Mouse (Mus musculus): Measurements from ENCODE around the gene Maob. TPM values are rescaled to one million over a fixed set of nuclear protein-coding genes. Genes with fewer than 3 reads are reported as not detected.

Maob gene
- polyA plus RNA-seq, 1 experiment from 2014 or later = 25.2 TPM

- Histone ChIP-seq H3K27ac (no peak overlapping the region), H3K4me2 (no peak overlapping the region), H3K36me3 (no peaks in the 10 kb centered on the region), H3K9ac (no peak overlapping the region), H3K27me3 (replicated peaks) (no peaks in the 10 kb centered on the region), H3K4me3 (no peak overlapping the region), H3K9me3 (replicated peaks) (no peaks in the 10 kb centered on the region), H3K4me1 (no peaks in the 10 kb centered on the region)
- 41% methylated on average over 1 of the region's 1 CpGs for WGBS (ENCODE audit: insufficient replicate concordance)
- ATAC-seq = no peak
Observed at GRCm38 (mm10) chrX:16748932-16749331, 68.2 kb downstream of the Maob start.

GRCm38 (mm10) chrX:16714033-16714432 lies 103.1 kb downstream of the Maob start:
- Histone ChIP-seq H3K9ac (no peak overlapping the region), H3K4me1 (no peaks in the 10 kb centered on the region), H3K36me3 (no peaks in the 10 kb centered on the region), H3K4me3 (no peak overlapping the region), H3K27me3 (replicated peaks) (no peaks in the 10 kb centered on the region), H3K27ac (no peak overlapping the region), H3K4me2 (no peak overlapping the region), H3K9me3 (replicated peaks) (no peaks in the 10 kb centered on the region)
- 53% methylated on average over 1 of the region's 1 CpGs for WGBS (ENCODE audit: insufficient replicate concordance)
- no peak for ATAC-seq

- H3K27me3 ChIP-seq (replicated peaks) = no peaks in the 10 kb centered on the region
- no peak for ATAC-seq
- no peaks in the 10 kb centered on the region for H3K36me3 ChIP-seq
- H3K27ac ChIP-seq = no peak overlapping the region
- H3K4me2 ChIP-seq = no peak overlapping the region
- no peaks in the 10 kb centered on the region for H3K4me1 ChIP-seq
- H3K9ac ChIP-seq = no peak overlapping the region
- 57% methylated on average over 1 of the region's 1 CpGs for WGBS (ENCODE audit: insufficient replicate concordance)
- no peaks in the 10 kb centered on the region for H3K9me3 ChIP-seq (replicated peaks)
- no peak overlapping the region for H3K4me3 ChIP-seq
Observed at GRCm38 (mm10) chrX:16706094-16706493, 111.1 kb downstream of the Maob start.

Other genes starting within 250 kb of the Maob start
- gene Maoa, start 197.7 kb downstream of the Maob start, polyA plus RNA-seq (2016; fragmentation: Nextera tagmentation; extraction: Ambion mirVana) = 5.7 and 5.8 TPM in 2 replicates
- 0.06 TPM in 1 of 2 replicates, not detected in the other for gene Ndp, start 94.4 kb upstream of the Maob start, polyA plus RNA-seq (2016; fragmentation: Nextera tagmentation; extraction: Ambion mirVana)

Data from liver, embryonic 12.5 days (tissue).